Mouse (Mus musculus): ENCODE results near the gene Ccnk.

Ccnk gene

GRCm38 (mm10) chr12:108193878-108194277, 14.5 kb downstream of the Ccnk start:
- DNase-seq, result no peak

GRCm38 (mm10) chr12:108195761-108196160, 16.4 kb downstream of the Ccnk start:
- no peak for DNase-seq

GRCm38 (mm10) chr12:108198447-108198846, 19.1 kb downstream of the Ccnk start:
- DNase-seq, result no peak

- DNase-seq, result no peak
These were observed 20.7 kb downstream of the Ccnk start for GRCm38 (mm10) chr12:108200094-108200493.

- DNase-seq, result no peak
These were observed 24.5 kb downstream of the Ccnk start for GRCm38 (mm10) chr12:108203895-108204294.

- DNase-seq, result no peak
These were observed 25.6 kb downstream of the Ccnk start for GRCm38 (mm10) chr12:108204978-108205377.

GRCm38 (mm10) chr12:108206641-108207040, 27.3 kb downstream of the Ccnk start:
- DNase-seq, result peak; percentile 48 to 62

GRCm38 (mm10) chr12:108208216-108208615, 28.8 kb downstream of the Ccnk start:
- DNase-seq, result no peak

- DNase-seq, result peak; percentile 64 to 67
These were observed 29.5 kb downstream of the Ccnk start for GRCm38 (mm10) chr12:108208726-108209438.

GRCm38 (mm10) chr12:108210623-108211022, 31.2 kb downstream of the Ccnk start:
- no peak for DNase-seq

- DNase-seq, result no peak
These were observed 32.7 kb downstream of the Ccnk start for GRCm38 (mm10) chr12:108212071-108212470.

GRCm38 (mm10) chr12:108212476-108212875, 33.1 kb downstream of the Ccnk start:
- DNase-seq, result no peak

- no peak for DNase-seq
These were observed 34.0 kb downstream of the Ccnk start for GRCm38 (mm10) chr12:108213090-108214041.

- no peak for DNase-seq
These were observed 35.7 kb downstream of the Ccnk start for GRCm38 (mm10) chr12:108215090-108215489.

- DNase-seq, result no peak
These were observed 37.4 kb downstream of the Ccnk start for GRCm38 (mm10) chr12:108216611-108217370.

- DNase-seq, result peak; percentile 53 to 72
These were observed 38.2 kb downstream of the Ccnk start for GRCm38 (mm10) chr12:108217572-108217971.

- no peak for DNase-seq
These were observed 39.8 kb downstream of the Ccnk start for GRCm38 (mm10) chr12:108219163-108219562.

GRCm38 (mm10) chr12:108219825-108220616, 40.6 kb downstream of the Ccnk start:
- no peak for DNase-seq

- peak in 1 of 2 experiments; percentile 24 for DNase-seq
These were observed 41.2 kb downstream of the Ccnk start for GRCm38 (mm10) chr12:108220621-108221020.

GRCm38 (mm10) chr12:108221206-108221605, 41.8 kb downstream of the Ccnk start:
- no peak for DNase-seq

GRCm38 (mm10) chr12:108221712-108222111, 42.3 kb downstream of the Ccnk start:
- no peak for DNase-seq

- DNase-seq, result peak; percentile 57 to 66
These were observed 44.0 kb downstream of the Ccnk start for GRCm38 (mm10) chr12:108223357-108223756.

All from lung, adult 18-20 months (tissue).